Mouse (Mus musculus) liver, postnatal 0 days (tissue): ENCODE results near the gene Irf1.

Experiments used
- CTCF ChIP-seq: sonication (generic); IDR thresholded peaks from 2 replicates; pipeline ENCODE4 v1.5.1; 2016; ENCODE audit warnings: antibody characterized with exemption, low read depth
- EP300 ChIP-seq: IDR thresholded peaks from 2 replicates; pipeline ENCODE4 v1.6.1; 2016; ENCODE audit warnings: antibody characterized with exemption, low read depth, mild to moderate bottlenecking

DNA sequence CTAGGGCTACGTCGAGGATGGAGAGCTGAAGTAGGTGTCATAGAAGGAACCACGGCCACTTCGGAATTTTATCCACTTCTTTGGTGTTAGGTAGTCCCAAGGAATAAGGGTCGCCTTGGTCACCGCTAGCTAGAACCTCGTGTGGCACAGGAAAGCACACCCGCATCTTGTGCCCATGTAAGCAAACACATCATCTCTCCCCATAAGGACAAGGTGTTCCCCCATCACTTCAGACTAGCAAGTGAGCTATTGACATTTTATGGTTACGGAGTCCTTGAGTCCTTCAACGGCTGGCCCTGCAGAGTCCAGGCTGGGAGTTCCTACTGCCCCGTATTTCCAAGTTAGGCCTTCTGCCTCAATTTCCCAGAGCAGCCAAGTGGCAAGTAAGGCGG lies 633 bp upstream of the Irf1 start:
- no peak for TF ChIP-seq CTCF
- no peak for TF ChIP-seq EP300
